Mouse (Mus musculus): ENCODE results near the gene Cpd.

The Cpd gene

DNA sequence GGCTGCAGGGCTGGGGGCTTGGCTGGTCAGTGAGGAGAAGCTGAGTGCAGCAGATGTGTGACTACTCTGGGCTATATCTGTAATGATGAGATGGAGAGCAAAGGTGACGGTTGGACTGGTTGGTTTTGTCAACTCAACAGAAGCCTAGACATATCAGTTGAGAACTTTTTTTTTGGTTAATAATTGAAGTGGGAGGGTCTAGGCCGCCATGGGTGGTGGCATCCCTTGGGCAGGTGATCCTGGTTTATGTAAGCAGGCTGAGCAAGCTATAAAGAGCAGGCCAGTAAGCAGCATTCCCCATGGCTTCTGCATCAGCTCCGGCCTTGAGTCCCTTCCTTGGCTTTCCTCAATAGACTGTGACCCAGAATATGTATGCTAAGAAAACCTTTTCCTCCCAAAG, 43.6 kb downstream of the Cpd start:
- intact Hi-C loops (cut with DNase I): no loop called here

DNA sequence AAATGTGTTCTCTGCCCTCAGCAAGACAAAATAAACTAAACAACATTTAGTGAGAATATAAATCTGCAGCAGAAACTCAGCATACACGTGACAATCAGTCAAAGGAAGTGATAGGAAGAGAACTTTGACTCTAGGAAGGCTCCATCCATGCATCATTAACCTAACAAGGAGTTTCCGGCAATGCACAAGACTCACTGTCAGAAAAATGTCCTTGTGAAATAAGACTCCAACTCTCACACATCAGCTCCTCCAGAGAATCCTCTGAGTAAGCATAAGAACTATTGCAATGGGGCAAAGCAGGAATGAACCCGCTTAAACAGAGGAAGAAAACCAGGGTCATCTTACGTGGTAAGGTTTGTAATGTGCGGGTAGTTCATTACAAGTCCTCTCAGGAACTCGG, 49.6 kb downstream of the Cpd start:
- intact Hi-C loops (cut with DNase I): no loop called here

DNA sequence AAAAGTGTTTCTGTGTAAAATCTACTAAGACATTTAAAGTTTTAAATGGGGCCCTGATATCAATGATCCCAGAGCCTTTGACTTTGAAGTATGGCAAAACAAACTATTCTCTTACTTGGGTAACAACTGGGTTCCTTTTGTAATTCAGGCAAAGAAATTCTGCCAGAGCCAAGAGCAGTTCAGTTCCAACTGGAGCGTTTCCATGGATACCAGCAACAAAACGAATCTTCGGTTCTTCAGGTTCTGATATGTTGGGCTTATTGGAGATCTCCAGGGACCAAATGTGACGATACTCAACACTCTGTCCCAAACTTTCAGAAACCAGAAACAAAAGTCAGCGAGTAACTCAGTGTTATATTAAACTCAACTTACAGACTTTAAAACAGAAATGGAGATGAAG, 51.5 kb downstream of the Cpd start:
- intact Hi-C loops (cut with DNase I): no loop called here

DNA sequence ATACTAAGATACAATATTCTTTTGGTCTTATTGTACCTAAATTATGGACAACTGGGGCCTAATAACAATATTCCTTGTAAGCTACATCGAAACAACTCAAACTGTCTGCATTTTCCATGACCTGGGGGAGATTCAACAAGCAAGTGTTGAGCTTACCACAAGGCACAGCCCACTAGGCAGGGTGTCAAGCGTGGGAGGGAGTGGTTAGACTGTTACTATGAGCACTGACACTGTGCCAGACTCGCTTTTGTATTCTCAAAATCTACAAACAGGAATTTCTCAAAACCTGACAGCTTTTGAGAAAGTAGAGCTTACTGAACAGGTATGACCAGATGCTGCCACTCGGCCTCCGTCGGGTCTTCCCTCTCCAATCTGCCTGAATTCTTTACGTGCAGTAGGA, 55.5 kb downstream of the Cpd start:
- intact Hi-C loops (cut with DNase I): no loop called here

DNA sequence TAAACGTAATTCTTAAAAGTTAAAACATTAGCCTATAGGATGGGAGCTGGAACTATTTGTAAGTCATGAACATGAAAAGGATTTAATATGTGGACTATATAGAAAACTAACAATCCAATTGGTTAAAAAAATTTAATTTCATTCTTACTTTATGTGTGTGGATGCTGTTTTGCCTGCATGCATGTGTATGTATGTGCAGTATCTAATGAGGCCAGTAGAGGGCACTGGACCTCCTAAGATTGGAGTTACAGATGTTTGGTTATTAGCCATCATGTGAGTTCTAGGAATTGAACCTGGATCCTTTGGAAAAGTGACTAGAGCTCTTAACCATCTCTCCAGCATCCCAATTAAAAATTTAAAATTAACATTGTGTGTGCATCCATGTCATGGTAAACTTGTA, 57.6 kb downstream of the Cpd start:
- intact Hi-C loops (cut with DNase I): loop anchor here (2.0 kb wide), 1 partner anchor 106 kb away; no protein-coding TSS in a partner anchor

DNA sequence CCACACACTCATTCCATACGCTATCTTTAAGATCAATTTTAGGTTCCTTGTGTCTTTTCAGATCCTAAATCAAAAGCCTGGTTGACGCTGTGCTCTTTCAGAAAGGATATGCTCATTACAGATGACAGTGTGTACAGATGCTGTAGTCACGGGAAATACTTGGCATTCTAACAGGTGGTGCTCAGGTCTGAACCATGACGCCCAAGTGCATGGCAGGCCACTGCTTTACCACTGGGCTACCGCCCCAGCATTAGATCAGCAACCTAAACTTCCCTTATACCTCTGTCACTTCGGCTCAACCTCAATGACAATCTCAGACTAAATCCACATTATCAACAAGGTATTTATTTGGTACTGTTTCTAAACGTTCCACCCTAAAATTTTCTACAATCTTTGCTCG, 71.3 kb downstream of the Cpd start:
- intact Hi-C loops (cut with DNase I): no loop called here

DNA sequence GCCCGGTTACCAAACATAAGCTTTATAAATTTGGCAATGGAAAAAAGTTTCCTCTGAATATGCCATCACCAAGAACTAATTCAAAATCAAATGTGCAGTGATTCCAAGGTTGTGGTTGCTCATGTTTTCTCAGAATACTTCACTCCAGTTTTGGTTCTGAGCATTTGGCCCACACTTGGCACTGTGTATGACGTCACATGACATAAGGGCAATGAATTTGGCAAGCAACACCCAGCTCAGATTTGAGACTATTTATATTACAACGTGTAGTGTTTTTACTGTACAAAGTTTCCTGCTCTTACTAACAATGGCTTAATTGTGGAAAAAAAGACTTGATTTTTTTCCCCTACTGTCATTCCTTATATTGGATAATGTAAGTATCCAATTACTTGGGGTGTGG, 73.0 kb downstream of the Cpd start:
- intact Hi-C loops (cut with DNase I): no loop called here

DNA sequence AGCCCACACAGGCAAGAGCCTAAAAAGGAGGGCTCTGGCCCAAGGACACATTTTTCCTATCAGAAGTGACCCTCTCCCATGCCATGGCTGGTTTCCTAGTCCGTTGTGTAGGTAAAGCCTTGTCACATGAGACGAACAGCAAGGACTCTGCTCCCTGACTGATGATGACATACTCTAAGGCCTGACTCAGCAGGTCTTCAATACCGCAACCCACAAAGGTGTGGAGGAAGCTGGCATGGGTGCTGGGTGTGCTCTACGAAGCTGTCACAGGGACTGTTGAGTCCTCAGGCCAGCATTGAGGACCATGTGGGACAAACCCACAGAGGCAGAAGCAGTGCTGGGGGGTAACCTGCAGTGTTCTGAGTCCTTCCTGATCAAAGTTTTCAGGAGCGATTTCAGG, 76.3 kb downstream of the Cpd start:
- intact Hi-C loops (cut with DNase I): no loop called here

DNA sequence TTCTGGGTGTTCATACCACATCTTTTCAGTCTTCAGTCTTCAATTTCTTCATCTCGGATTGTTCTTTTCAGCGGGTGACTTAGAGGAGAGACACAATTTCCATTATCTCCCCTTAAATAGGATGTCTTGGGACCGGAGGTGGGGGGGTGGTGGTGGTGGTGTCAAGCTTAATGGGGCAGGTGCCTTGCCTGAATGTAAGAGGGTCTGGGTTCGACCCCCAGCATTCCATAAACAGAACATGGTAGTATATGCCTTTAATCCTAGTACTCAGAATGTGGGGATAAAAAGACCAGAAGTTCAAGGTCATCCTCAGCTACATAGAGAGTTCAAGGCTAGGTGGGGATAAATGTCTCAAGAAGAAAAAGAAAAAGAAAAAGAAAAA, 83.1 kb downstream of the Cpd start:
- intact Hi-C loops (cut with DNase I): loop anchor here (1.0 kb wide), 1 partner anchor 86 kb away; no protein-coding TSS in a partner anchor

DNA sequence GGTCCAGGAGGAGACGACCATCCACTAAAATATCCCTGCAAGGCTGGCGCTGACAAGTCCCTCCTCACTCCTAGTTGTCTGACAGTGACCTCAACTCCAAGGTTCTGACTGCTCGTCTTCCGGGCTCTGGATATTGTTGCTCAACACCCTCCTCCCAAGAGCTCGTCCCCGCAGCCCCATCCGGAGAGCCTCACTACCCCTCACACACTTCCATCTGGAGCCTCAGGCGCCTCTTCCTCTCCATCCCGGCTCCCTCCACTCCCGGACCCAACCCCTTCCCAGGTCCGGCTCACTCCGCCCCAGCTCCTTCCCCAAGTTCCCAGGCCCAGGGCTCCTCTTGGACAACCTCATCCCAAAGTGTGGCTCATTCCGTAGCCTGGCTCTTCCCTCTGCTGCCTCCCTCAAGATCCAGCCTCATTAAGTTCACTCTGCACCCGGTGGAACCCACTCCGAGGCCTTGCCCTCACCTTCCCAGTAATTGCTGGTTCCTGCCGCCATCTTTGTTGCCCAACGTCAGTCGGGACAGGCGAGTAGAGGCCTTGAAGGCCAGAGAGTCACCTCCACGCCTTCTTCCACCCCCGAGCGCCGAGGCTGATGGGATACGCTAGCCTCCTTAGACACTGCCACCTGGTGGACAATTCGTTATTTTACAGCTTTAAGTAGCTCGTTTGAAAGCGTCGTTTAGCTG, 83.6 kb downstream of the Cpd start, which contains the start of gene Gosr1:
TSS of gene Gosr1 (minus strand) at position 527 of the 688 bp plus-strand sequence.
- intact Hi-C loops (cut with DNase I): loop anchor here (1.0 kb wide), 1 partner anchor 86 kb away; no protein-coding TSS in a partner anchor

DNA sequence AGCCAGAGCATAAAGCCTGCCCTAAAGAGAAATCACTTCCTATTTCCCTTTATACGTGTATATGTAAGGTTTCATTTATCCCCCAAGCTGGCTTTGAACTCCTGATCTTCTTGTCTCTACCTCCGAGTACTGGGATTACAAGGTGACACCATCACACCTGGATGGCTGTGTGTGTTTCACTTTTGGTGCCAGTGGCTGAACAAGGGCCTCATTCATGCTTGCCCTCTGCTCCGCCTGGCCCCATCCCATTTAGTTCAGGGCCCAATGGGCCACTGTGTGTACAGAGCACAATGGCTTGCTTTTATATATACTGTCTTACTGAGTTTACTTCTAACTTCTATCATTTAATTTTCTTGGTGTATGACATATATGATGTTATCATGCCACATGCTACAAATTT, 94.5 kb downstream of the Cpd start:
- intact Hi-C loops (cut with DNase I): no loop called here

DNA sequence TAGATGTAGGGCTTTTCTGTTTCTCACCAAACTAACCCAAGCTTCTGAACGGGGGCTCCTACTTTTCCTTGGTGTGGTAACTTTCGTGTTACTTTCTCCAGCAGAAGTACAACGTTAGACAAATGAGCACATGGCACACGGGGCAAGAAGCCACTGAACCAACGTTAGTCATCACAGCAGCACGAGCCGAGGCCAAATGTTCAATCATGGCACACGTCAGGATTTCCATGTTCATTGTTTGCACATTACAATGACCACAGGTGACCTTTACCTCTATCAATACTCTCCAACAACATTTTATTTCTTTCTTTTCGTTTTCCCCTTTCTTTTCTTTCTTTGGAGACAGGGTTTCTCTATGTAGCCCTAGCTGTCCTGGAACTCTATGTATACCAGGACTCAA, 98.0 kb downstream of the Cpd start:
- intact Hi-C loops (cut with DNase I): loop anchor here (5.0 kb wide), 1 partner anchor 72 kb away; the partner anchor contains the start of gene Trarg1

DNA sequence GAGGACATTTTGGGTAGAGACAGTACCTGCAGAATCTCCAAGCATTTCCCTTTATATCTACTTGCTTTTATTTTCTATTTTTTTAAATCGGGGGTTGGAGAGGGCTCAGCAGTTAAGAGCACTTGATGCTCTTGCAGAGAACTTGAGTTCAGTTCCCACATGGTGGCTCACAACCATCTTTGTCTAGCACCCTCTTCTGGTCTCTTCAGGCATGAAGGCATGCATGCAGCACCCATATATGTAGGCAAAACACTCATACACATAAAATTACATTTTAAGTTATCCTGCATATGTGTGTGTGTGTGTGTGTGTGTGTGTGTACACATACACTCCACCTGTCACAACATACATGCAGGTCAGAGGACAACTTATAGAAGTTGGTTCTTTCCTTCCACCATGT, 100.9 kb downstream of the Cpd start:
- intact Hi-C loops (cut with DNase I): loop anchor here (5.0 kb wide), 1 partner anchor 69 kb away; the partner anchor contains the start of gene Trarg1

DNA sequence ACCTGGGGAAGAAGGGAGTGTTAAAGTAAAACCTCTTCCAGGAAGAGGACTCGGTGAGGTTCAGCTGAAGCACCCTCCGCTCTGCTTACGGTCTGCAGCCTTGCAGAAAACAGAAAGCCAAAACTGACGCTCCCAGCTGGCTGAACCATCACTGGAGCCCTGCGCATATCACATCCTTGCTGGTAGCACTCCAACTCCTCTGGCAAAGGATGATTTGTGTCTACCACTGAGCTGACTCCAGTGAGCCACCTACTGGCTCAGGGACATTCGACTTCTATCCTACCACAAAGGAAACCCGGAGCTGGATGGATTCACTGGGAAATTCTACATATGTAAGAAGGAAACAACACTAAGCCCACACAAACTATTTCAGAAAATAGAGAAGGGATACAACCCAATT, 102.3 kb downstream of the Cpd start:
- intact Hi-C loops (cut with DNase I): no loop called here

DNA sequence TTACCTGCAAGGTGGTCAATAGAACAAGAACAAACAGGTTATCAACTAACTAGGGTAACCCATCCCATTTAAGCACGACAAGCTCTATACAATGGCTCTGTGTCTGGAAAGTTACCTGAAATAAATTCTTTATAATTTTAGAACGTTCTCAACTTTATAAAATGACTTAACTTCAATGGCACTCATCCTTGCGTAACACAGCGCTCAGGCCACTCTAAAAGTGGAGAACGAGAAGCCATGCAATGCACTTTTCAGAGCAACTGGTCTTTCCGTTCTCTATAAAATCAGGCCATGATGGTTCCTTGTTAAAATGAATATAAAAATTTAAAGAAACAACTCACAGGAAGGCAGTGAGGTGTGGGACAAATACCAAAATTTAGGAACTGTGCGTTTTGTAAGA, 104.3 kb downstream of the Cpd start:
- intact Hi-C loops (cut with DNase I): no loop called here

DNA sequence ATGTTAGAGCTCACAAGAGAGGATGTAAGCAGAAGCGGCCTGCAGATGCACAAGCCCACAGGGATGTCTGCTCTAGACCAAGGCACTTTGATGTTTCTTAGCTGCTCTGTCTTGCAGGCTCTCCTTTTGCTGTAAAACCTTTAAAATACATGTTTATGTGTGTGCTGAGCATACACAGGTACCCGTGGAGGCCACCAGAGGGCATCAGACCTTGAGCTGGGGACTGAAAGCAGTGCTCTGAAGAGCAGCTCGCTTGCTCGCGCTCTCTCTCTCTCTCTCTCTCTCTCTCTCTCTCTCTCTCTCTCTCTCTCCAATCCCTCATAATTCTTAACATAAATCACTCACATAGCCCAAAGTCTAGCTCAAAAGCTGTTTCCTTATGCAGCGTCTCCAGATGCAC, 107.7 kb downstream of the Cpd start:
- intact Hi-C loops (cut with DNase I): no loop called here

DNA sequence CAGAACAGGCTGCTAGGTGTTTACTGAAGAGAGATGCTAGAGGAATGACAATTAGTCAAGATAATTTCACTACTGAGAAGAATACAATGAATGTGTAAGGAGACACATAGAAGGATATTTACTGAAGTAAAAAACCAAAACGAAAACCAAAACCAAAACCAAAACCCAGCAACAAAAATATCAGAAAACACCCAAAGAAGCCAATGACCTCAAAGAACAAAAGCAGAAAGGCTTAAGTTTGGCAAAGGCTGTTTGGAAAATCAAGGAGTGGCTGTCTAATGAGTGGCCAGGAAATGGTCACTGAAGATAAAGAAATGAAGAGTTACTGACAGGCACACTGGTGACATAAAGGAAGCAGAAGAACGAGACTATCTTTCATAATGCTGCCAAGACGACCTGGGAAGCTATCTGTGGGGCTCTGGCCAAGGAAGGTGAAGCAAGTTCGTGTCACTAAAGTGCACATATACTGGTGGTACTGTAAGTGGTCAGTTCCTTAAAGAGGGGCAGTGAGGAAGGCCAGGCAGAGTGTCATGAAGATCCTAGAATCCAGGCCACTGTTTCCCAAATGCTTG, 111.0 kb downstream of the Cpd start:
- intact Hi-C loops (cut with DNase I): no loop called here

DNA sequence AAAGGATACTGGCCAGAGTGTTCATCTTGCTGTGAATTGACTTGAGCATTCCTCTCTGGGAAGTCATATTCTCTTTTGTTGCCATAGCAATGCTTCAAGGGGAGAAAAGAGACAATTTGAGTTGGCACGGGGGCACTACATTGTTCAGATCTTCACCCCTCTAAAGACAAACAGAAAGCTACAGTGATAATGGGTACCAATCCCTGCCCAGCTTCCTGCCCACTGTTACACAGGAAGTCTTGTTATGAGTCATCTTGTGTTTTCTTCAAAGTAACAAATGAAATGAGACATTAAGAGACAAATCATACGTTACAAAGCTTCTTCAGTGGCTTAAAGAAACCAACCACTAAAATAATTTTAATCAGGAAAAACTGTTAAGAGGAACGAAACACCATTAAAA, 112.3 kb downstream of the Cpd start:
- intact Hi-C loops (cut with DNase I): no loop called here

DNA sequence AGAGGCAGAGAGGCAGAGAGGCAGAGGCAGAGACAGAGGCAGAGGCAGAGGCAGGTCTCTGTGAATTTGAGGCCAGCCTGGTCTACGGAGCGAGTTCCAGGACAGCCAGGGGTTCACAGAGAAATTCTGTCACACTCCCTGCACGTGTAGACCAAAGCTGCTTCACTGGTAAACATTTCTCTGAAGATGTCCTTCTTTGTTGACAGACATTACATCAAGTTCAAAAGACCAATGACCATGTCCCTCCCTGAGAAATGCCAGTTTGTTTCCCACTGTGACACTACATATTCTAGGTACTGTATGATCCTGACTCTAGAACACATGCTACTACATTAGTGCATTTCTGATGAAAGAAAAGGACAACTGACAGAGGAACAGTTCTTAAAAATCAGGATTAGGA, 116.2 kb downstream of the Cpd start:
- intact Hi-C loops (cut with DNase I): no loop called here

Data from adrenal gland (tissue).